Mouse (Mus musculus): Measurements from ENCODE around the gene Slc29a1. TPM values are rescaled to one million over a fixed set of nuclear protein-coding genes. Genes with fewer than 3 reads are reported as not detected.

The Slc29a1 gene
- polyA plus RNA-seq, 1 experiment from 2014 or later = 116 TPM

DNA sequence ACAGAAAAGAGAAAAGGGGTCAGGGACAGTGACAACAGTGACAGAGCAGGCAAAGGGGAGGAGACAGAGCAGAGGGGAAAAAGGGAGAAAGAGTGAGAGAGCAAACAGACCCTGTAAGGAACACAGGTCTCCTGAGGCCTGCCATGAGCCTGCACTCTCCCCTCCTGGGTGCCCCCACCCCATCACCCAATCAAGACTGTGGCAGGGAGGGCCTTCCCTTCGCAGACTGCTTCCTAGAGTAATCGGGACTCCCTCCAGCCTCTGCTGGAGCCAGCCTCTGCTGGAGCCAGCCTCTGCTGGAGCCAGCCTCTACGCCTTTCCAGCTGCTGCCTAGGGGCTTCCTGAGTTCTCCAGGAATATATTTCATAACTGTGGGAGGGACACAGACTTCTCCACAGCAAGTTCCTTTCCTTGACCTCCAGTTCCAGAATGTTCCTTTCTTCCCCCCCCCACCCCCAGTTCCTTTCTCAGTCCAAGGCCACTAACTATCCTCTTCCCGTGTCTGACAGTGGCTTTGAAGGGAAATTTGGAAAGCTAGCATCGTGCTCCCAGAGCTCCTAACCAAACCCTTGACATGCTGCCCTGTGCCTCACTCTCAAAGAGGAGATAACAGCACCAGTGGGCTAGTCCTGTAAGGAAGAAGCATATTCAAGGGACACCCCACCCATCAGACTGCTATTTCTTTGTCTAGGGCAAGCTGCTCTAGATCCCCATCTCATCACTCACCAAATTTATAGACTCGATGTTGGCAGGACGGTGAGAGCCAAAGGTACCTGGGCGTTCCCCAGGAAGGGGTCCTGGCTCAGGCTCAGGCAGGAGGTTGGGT is 6.6 kb downstream of the Slc29a1 start:
- peaks cover 20% of the 10 kb centered on the region for H3K36me3 ChIP-seq (ENCODE audit: insufficient read depth, low read length)

DNA sequence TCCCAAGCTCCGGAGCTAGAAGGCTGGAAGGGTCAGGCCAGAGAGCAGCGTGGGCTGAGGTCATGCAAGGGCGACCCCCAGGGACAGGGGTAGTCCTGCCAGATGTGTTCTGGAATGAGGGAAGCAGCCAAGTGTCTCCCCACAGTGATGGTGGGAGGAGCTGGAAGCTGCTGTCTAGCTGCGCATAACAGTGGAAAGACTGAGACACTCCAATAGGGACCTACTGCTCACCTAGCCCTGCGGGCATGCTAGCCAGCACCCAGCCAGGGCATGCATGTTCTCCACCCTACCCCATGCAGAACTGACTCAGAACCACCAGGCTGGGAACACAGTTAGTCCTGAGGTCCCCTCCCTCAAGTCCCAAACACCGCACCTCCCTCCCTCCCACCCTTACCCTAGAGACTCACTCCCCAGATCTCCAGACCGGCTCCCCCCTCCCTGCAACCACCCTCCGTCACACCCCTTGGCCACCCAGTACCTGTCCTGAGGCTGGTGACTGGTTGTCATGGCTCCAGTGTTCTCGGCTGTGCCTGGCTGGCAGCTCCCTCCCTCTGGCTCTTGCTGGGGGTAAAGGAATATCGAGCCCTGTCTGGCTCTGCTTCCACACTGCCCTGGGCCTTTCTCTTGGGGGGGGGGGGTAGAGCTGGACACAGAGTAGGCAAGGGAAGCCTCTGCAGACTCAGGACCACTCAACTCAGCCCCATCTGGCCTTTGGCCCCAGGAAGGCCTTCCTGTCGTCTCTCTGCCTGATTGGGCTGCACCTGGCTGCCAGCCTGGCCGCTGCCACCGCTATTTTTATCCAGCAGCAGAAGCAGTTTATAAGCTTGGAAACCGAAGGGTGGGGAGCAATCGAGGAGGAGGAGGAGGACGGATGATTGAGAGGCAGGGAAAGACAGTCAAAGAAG is 7.5 kb downstream of the Slc29a1 start:
- Histone ChIP-seq H3K4me3 (ENCODE audit: low read length) (no peak overlapping the region), H3K9ac (replicated peaks; ENCODE audit: low read length) (peak overlapping the region; percentile 56), H3K4me1 (ENCODE audit: insufficient read depth, low read length) (peaks cover 55% of the 10 kb centered on the region), H3K27me3 (ENCODE audit: insufficient read depth, low read length) (no peaks in the 10 kb centered on the region), H3K27ac (ENCODE audit: low read length) (peak overlapping the region; percentile 66), H3K9me3 (ENCODE audit: low read length) (peaks cover 3% of the 10 kb centered on the region; the same call in 1 of the 2 replicates), H3K4me2 (replicated peaks; ENCODE audit: low read depth, low read length) (peak overlapping the region; percentile 100), H3K36me3 (ENCODE audit: insufficient read depth, low read length) (peaks cover 24% of the 10 kb centered on the region)
- peak; percentile 22; the same call in 1 of the 2 replicates for ATAC-seq (ENCODE audit: low FRiP score, low TSS enrichment)
- WGBS = 42% methylated on average over 16 of the region's 16 CpGs

More for the DNA sequence above, 6.6 kb downstream of the Slc29a1 start:
- Histone ChIP-seq H3K27me3 (ENCODE audit: insufficient read depth, low read length) (no peaks in the 10 kb centered on the region), H3K27ac (ENCODE audit: low read length) (peak overlapping the region; percentile 66), H3K9ac (replicated peaks; ENCODE audit: low read length) (peak overlapping the region; percentile 56), H3K9me3 (ENCODE audit: low read length) (no peaks in the 10 kb centered on the region), H3K4me2 (replicated peaks; ENCODE audit: low read depth, low read length) (peak overlapping the region; percentile 100), H3K4me3 (ENCODE audit: low read length) (peak overlapping the region; percentile 11), H3K4me1 (ENCODE audit: insufficient read depth, low read length) (peaks cover 58% of the 10 kb centered on the region)
- 51% methylated on average over 8 of the region's 8 CpGs for WGBS
- ATAC-seq (ENCODE audit: low FRiP score, low TSS enrichment) = no peak

DNA sequence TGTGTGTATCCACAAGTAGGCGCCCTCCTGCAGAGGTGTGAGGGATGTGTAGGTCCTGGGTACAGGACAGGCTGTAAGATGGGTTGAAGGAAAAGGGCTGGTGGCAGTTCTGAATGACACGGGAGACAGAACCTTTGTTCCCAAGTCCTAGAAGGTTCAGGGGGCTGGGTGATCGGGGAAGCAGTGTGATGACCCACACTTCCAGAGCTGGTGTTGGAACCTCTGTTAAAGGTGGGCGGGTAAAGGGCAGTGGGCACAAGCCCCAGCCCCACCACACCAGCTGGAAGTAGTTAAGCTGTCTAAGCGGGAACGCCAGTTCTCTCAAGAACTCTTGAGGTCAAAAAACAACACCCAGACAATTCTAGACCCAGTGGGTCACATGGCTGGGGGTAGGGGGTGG is 9.0 kb downstream of the Slc29a1 start:
- H3K9me3 ChIP-seq (ENCODE audit: low read length) = peaks cover 9% of the 10 kb centered on the region; the same call in 1 of the 2 replicates
- ATAC-seq (ENCODE audit: low FRiP score, low TSS enrichment) = no peak
- H3K4me1 ChIP-seq (ENCODE audit: insufficient read depth, low read length) = peaks cover 46% of the 10 kb centered on the region
- H3K4me2 ChIP-seq (replicated peaks; ENCODE audit: low read depth, low read length) = no peak overlapping the region
- no peak overlapping the region for H3K4me3 ChIP-seq (ENCODE audit: low read length)
- WGBS = 77% methylated on average over 6 of the region's 6 CpGs
- H3K27me3 ChIP-seq (ENCODE audit: insufficient read depth, low read length) = no peaks in the 10 kb centered on the region
- no peak overlapping the region for H3K27ac ChIP-seq (ENCODE audit: low read length)
- peaks cover 32% of the 10 kb centered on the region for H3K36me3 ChIP-seq (ENCODE audit: insufficient read depth, low read length)
- H3K9ac ChIP-seq (replicated peaks; ENCODE audit: low read length) = no peak overlapping the region

DNA sequence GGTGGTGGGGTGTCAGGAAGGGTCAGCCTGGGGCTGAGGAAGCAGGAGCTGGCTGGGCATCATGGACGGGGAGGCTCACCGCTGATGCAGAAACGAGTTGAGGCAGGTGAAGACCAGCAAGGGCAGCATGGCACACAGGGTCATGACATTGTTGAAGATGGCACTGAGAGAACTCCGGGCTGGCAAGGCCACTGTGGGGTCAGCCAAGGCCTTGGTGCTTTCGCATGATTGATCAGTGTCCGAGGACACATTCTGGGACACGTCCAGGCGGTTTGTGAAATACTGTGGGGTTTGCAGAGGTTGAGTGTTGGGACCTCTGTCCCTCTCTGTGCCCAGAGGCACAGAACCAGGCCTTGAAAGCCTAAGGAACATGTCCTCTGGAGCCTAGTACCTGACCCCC is 9.6 kb downstream of the Slc29a1 start:
- H3K4me2 ChIP-seq (replicated peaks; ENCODE audit: low read depth, low read length) = no peak overlapping the region
- H3K9ac ChIP-seq (replicated peaks; ENCODE audit: low read length) = no peak overlapping the region
- H3K9me3 ChIP-seq (ENCODE audit: low read length) = peaks cover 9% of the 10 kb centered on the region; the same call in 1 of the 2 replicates
- no peak overlapping the region for H3K27ac ChIP-seq (ENCODE audit: low read length)
- peaks cover 48% of the 10 kb centered on the region for H3K4me1 ChIP-seq (ENCODE audit: insufficient read depth, low read length)
- 82% methylated on average over 8 of the region's 8 CpGs for WGBS
- H3K4me3 ChIP-seq (ENCODE audit: low read length) = no peak overlapping the region
- H3K36me3 ChIP-seq (ENCODE audit: insufficient read depth, low read length) = peaks cover 32% of the 10 kb centered on the region
- ATAC-seq (ENCODE audit: low FRiP score, low TSS enrichment) = no peak
- no peaks in the 10 kb centered on the region for H3K27me3 ChIP-seq (ENCODE audit: insufficient read depth, low read length)

DNA sequence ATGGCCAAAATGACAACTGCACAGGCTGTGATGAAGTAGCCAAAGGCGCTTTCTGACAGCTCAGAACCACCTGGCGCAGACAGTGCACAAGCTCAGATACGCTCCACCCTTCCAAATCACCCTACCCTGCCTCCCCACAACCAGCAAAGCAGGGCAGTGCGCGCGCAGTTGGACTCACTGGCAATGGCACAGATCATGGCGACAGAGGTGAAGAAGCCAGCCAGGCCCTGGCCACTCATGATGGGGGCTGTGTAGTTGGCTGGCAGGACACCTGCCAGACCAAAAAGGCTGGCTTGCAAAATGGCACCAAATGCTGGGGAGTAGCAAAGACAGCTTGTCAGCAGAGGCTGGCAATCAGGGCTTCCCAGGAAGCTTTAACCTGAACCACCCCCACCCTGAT is 10.2 kb downstream of the Slc29a1 start:
- Histone ChIP-seq H3K27me3 (ENCODE audit: insufficient read depth, low read length) (no peaks in the 10 kb centered on the region), H3K4me1 (ENCODE audit: insufficient read depth, low read length) (peaks cover 48% of the 10 kb centered on the region), H3K27ac (ENCODE audit: low read length) (no peak overlapping the region), H3K36me3 (ENCODE audit: insufficient read depth, low read length) (peaks cover 32% of the 10 kb centered on the region), H3K9ac (replicated peaks; ENCODE audit: low read length) (no peak overlapping the region), H3K4me3 (ENCODE audit: low read length) (no peak overlapping the region), H3K4me2 (replicated peaks; ENCODE audit: low read depth, low read length) (no peak overlapping the region), H3K9me3 (ENCODE audit: low read length) (peaks cover 9% of the 10 kb centered on the region; the same call in 1 of the 2 replicates)
- no peak for ATAC-seq (ENCODE audit: low FRiP score, low TSS enrichment)
- over 99% methylated on average over 7 of the region's 7 CpGs for WGBS

DNA sequence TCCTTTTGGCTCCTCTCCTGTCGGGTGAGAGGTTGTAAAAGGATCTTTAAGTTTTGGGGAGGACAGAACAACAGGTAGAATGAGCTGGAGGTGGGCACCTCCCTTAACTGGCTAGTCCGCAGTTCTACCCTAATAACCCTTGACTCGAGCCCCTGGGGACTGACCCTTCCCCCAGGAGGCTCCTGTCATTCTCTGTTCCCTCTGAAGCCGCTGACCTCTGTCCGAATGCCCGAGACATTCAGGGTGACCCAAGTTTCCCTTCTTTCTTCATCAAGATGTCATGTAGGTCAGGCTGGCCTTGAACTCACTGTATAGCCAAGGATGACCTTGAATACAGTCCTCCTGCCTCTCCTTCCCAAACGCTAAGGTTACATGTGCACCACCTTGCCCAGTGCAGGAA is 11.0 kb downstream of the Slc29a1 start:
- no peak for ATAC-seq (ENCODE audit: low FRiP score, low TSS enrichment)
- Histone ChIP-seq H3K27ac (ENCODE audit: low read length) (no peak overlapping the region), H3K27me3 (ENCODE audit: insufficient read depth, low read length) (no peaks in the 10 kb centered on the region), H3K4me2 (replicated peaks; ENCODE audit: low read depth, low read length) (no peak overlapping the region), H3K9me3 (ENCODE audit: low read length) (peaks cover 9% of the 10 kb centered on the region; the same call in 1 of the 2 replicates), H3K36me3 (ENCODE audit: insufficient read depth, low read length) (peaks cover 32% of the 10 kb centered on the region), H3K9ac (replicated peaks; ENCODE audit: low read length) (no peak overlapping the region), H3K4me1 (ENCODE audit: insufficient read depth, low read length) (peaks cover 44% of the 10 kb centered on the region), H3K4me3 (ENCODE audit: low read length) (no peak overlapping the region)
- WGBS = 85% methylated on average over 7 of the region's 7 CpGs

DNA sequence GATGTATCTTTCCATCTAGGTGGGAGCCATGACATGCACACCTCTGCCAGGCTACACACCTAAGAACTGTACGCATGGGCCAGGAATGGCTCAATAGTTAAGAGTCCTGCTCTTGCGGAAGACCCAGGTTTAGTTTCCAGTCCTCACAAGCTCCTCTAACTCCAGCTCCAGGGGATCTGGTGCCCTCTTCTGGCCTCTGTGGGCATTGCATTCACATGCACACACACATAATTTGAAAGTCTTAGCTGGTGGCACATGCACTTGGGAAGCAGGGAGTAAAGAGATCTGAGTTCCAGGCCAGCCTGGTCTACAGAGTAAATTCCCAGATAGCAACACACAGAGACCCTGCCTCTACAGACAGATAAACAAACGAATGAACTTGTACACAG is 13.0 kb downstream of the Slc29a1 start:
- 92% methylated on average over 3 of the region's 3 CpGs for WGBS
- Histone ChIP-seq H3K4me2 (replicated peaks; ENCODE audit: low read depth, low read length) (no peak overlapping the region), H3K27ac (ENCODE audit: low read length) (no peak overlapping the region; the same call in 1 of the 2 replicates), H3K4me1 (ENCODE audit: insufficient read depth, low read length) (peaks cover 29% of the 10 kb centered on the region), H3K36me3 (ENCODE audit: insufficient read depth, low read length) (peaks cover 32% of the 10 kb centered on the region), H3K9ac (replicated peaks; ENCODE audit: low read length) (no peak overlapping the region), H3K9me3 (ENCODE audit: low read length) (peaks cover 9% of the 10 kb centered on the region; the same call in 1 of the 2 replicates), H3K4me3 (ENCODE audit: low read length) (no peak overlapping the region), H3K27me3 (ENCODE audit: insufficient read depth, low read length) (no peaks in the 10 kb centered on the region)
- no peak for ATAC-seq (ENCODE audit: low FRiP score, low TSS enrichment)

DNA sequence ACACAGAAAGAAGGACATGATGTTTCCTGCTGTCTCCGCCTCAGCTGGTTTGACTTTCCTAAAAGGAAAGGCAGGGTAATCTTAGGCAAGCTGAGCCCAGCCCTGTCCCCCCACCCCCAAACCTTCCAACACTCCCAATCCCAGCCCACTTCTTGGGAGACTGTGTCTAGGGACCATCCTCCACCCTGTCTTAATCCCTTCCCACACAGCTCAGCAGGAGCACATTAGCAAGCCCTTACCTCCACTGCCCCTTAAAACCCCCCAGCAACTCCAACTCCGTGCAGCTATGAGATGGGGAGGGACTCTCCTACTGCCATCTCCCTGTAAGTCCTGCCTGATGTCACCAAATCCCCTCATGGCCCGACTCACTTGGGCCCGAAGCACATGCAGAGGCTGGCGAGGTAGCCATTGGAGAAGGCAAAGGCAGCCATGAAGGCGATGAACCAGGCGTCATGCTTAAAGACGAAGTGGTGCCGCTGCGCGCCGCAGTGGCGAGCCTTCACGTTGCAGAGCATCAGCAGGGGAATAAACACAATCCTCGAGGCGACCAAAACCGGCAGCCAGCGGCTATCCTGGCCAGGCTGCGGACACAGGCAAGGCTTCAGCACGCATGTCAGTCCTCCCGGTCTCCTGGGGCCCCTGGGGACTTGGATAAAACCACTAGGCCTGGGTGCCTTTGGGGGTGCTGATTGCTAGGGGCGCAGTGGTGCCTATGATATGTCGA is 13.5 kb downstream of the Slc29a1 start:
- no peaks in the 10 kb centered on the region for H3K27me3 ChIP-seq (ENCODE audit: insufficient read depth, low read length)
- WGBS = 77% methylated on average over 23 of the region's 23 CpGs
- peaks cover 32% of the 10 kb centered on the region for H3K36me3 ChIP-seq (ENCODE audit: insufficient read depth, low read length)
- no peak overlapping the region for H3K4me3 ChIP-seq (ENCODE audit: low read length)
- ATAC-seq (ENCODE audit: low FRiP score, low TSS enrichment) = 0 out of 2 replicates have a peak, but pooled peaks have one; percentile 2
- no peak overlapping the region for H3K4me2 ChIP-seq (replicated peaks; ENCODE audit: low read depth, low read length)
- H3K9ac ChIP-seq (replicated peaks; ENCODE audit: low read length) = 0 out of 2 replicates have a peak overlapping the region, but pooled peaks have one; percentile 0
- H3K9me3 ChIP-seq (ENCODE audit: low read length) = peaks cover 9% of the 10 kb centered on the region; the same call in 1 of the 2 replicates
- H3K27ac ChIP-seq (ENCODE audit: low read length) = peak overlapping the region; percentile 84
- peaks cover 31% of the 10 kb centered on the region for H3K4me1 ChIP-seq (ENCODE audit: insufficient read depth, low read length)
